Mouse (Mus musculus) erythroblast, embryonic 14.5 days (primary cell): ENCODE results near the gene Fos.

Experiments used
- GATA1 ChIP-seq: IDR thresholded peaks from 2 replicates; pipeline ENCODE4 v1.6.1; 2012; ENCODE audit warnings: low read length, inconsistent platforms, mixed read lengths
- TAL1 ChIP-seq: IDR thresholded peaks from 3 replicates; pipeline ENCODE4 v1.6.1; 2012; ENCODE audit warnings: low read length, inconsistent platforms, mixed read lengths

DNA sequence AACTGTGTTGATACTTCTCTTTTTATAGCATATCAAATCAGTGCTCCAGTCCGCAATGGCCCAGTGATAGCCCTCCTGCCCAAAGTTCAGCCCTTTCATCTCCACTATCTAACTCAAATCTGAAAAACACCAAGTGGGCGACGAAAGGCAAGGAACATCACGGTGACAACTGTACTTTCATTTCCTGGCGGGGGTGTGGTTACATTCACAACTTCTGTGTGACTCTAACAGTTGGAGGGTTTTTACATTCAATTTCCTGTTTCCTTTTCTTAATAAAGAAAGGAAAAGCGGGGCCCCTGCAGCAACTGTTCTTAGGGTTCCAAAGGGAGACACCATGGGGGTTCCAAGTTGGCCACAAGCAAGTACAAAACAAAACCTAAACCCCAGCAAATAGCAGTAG is 29.0 kb upstream of the Fos start:
- TF ChIP-seq GATA1 = no peak
- TF ChIP-seq TAL1 = no peak
